Mouse (Mus musculus) myocyte (in vitro differentiated cells): ENCODE results near the gene Eln. TPM values are rescaled to one million over a fixed set of nuclear protein-coding genes. Genes with fewer than 3 reads are reported as not detected.

Experiments
- H3K27me3 ChIP-seq: one replicate; pipeline ENCODE4 v1.6.1; 2011; ENCODE audit not compliant: control insufficient read depth, insufficient read depth, insufficient read length
- H3K36me3 ChIP-seq: one replicate; pipeline ENCODE4 v1.6.1; 2011; ENCODE audit not compliant: control insufficient read depth, insufficient read depth
- H3K4me2 ChIP-seq: one replicate; pipeline ENCODE4 v1.6.1; 2011; ENCODE audit warnings: low read depth, control low read depth
- H3K4me3 ChIP-seq: one replicate; pipeline ENCODE4 v1.5.1; 2011; ENCODE audit warnings: mild to moderate bottlenecking, control low read depth, moderate library complexity
- H3K79me2 ChIP-seq: one replicate; pipeline ENCODE4 v1.6.1; 2011; ENCODE audit not compliant: control insufficient read depth, insufficient read depth
- H3ac ChIP-seq: one replicate; pipeline ENCODE4 v1.6.1; 2011; ENCODE audit not compliant: control insufficient read depth, insufficient read length
- CEBPB ChIP-seq: IDR thresholded peaks from 2 replicates; pipeline ENCODE4 v1.6.1; 2011; ENCODE audit warnings: mild to moderate bottlenecking, moderate library complexity; ENCODE audit not compliant: poor library complexity, insufficient read depth, severe bottlenecking
- E2F4 ChIP-seq: IDR thresholded peaks from one replicate; pipeline ENCODE4 v1.6.1; 2011; ENCODE audit warnings: mild to moderate bottlenecking, control low read depth, moderate library complexity; ENCODE audit not compliant: insufficient read depth
- MAX ChIP-seq: IDR thresholded peaks from one replicate; pipeline ENCODE4 v1.6.1; 2011; ENCODE audit warnings: low read depth, mild to moderate bottlenecking, control low read depth
- MYOD1 ChIP-seq, 3 experiments: IDR thresholded peaks; one replicate each; pipeline ENCODE4 v1.6.1; 2011; ENCODE audit warnings: control low read depth in 2 of 3, low read depth in 2 of 3, mild to moderate bottlenecking in 2 of 3, moderate library complexity in 1 of 3; ENCODE audit not compliant: insufficient read length in 2 of 3, control insufficient read depth in 1 of 3
- MYOG ChIP-seq, 3 experiments: IDR thresholded peaks; one replicate each; pipeline ENCODE4 v1.6.1; 2011; ENCODE audit warnings: control low read depth in 2 of 3, low read depth in 2 of 3, mild to moderate bottlenecking in 2 of 3; ENCODE audit not compliant: insufficient read length in 2 of 3, control insufficient read depth in 1 of 3, insufficient read depth in 1 of 3
- POLR2A ChIP-seq: IDR thresholded peaks from one replicate; pipeline ENCODE4 v1.6.1; 2011; ENCODE audit warnings: low read depth, mild to moderate bottlenecking, control low read depth, moderate library complexity; ENCODE audit not compliant: insufficient read length
- POLR2AphosphoS2 ChIP-seq: IDR thresholded peaks from one replicate; pipeline ENCODE4 v1.6.1; 2011; ENCODE audit warnings: low read depth, control low read depth; ENCODE audit not compliant: insufficient read length
- REST ChIP-seq: IDR thresholded peaks from one replicate; pipeline ENCODE4 v1.6.1; 2011; ENCODE audit warnings: mild to moderate bottlenecking, control low read depth, moderate library complexity; ENCODE audit not compliant: insufficient read depth, insufficient read length
- SRF ChIP-seq: IDR thresholded peaks from one replicate; pipeline ENCODE4 v1.6.1; 2011; ENCODE audit warnings: low read depth; ENCODE audit not compliant: control insufficient read depth, insufficient read length
- TCF12 ChIP-seq: IDR thresholded peaks from one replicate; pipeline ENCODE4 v1.6.1; 2011; ENCODE audit warnings: mild to moderate bottlenecking, control low read depth; ENCODE audit not compliant: poor library complexity, insufficient read depth, severe bottlenecking
- TCF3 ChIP-seq: IDR thresholded peaks from one replicate; pipeline ENCODE4 v1.6.1; 2011; ENCODE audit warnings: low read depth, control low read depth; ENCODE audit not compliant: insufficient read length
- USF1 ChIP-seq: IDR thresholded peaks from one replicate; pipeline ENCODE4 v1.6.1; 2011; ENCODE audit warnings: low read depth, mild to moderate bottlenecking, control low read depth, moderate library complexity
- polyA plus RNA-seq: library from polyadenylated mRNA; unstranded; fragments of >200 nt; fragmentation: generic; extraction: Trizol; gene quantifications from one replicate; pipeline ENCODE4 v1.2.1, GENCODE M21; 2012; ENCODE audit warnings: missing spikeins

The Eln gene
- polyA plus RNA-seq, 1 experiment: 0.02 TPM

- H3K27me3 ChIP-seq: peaks cover 39% of the 10 kb centered on the region
- no peaks in the 10 kb centered on the region for H3K79me2 ChIP-seq
- H3K36me3 ChIP-seq: no peaks in the 10 kb centered on the region
- no peak overlapping the region for H3K4me3 ChIP-seq
- no peak overlapping the region for H3ac ChIP-seq
- no peak overlapping the region for H3K4me2 ChIP-seq
- TF ChIP-seq POLR2A (no peak), REST (no peak), TCF12 (no peak), CEBPB (no peak), E2F4 (no peak), MAX (no peak), POLR2AphosphoS2 (no peak)
Measured at GRCm38 (mm10) chr5:134725299-134725698, 21.8 kb downstream of the Eln start.

GRCm38 (mm10) chr5:134720058-134720457 lies 27.1 kb downstream of the Eln start:
- H3ac ChIP-seq: no peak overlapping the region
- TF ChIP-seq POLR2A (no peak), MYOD1 (IDR thresholded peaks at IDR 0.05; ENCODE audit: control insufficient read depth in 1 of 3, insufficient read length in 2 of 3, low read depth in 2 of 3) (no peak), MAX (no peak), SRF (no peak), TCF3 (no peak), POLR2AphosphoS2 (no peak), CEBPB (no peak)
- no peak overlapping the region for H3K4me3 ChIP-seq
- peaks cover 48% of the 10 kb centered on the region for H3K27me3 ChIP-seq
- no peaks in the 10 kb centered on the region for H3K79me2 ChIP-seq
- H3K36me3 ChIP-seq: no peaks in the 10 kb centered on the region
- H3K4me2 ChIP-seq: no peak overlapping the region

- no peak overlapping the region for H3K4me3 ChIP-seq
- H3K36me3 ChIP-seq: no peaks in the 10 kb centered on the region
- no peak overlapping the region for H3ac ChIP-seq
- no peak for TF ChIP-seq CEBPB
- no peak for TF ChIP-seq SRF
- TF ChIP-seq MYOG (IDR thresholded peaks at IDR 0.05; ENCODE audit: control insufficient read depth in 1 of 3, insufficient read depth in 1 of 3, insufficient read length in 2 of 3, low read depth in 2 of 3): no peak
- no peak for TF ChIP-seq POLR2AphosphoS2
- no peak for TF ChIP-seq POLR2A
- TF ChIP-seq USF1: no peak
- H3K4me2 ChIP-seq: no peak overlapping the region
- H3K27me3 ChIP-seq: peaks cover 49% of the 10 kb centered on the region
- no peaks in the 10 kb centered on the region for H3K79me2 ChIP-seq
Measured at GRCm38 (mm10) chr5:134711076-134711475, 36.0 kb downstream of the Eln start.

GRCm38 (mm10) chr5:134709275-134709674 lies 37.8 kb downstream of the Eln start:
- Histone ChIP-seq H3K79me2 (no peaks in the 10 kb centered on the region), H3K4me2 (no peak overlapping the region), H3ac (no peak overlapping the region), H3K4me3 (no peak overlapping the region), H3K27me3 (peaks cover 42% of the 10 kb centered on the region), H3K36me3 (no peaks in the 10 kb centered on the region)
- TF ChIP-seq REST: no peak
- TF ChIP-seq TCF3: no peak
- TF ChIP-seq MYOG (IDR thresholded peaks at IDR 0.05; ENCODE audit: control insufficient read depth in 1 of 3, insufficient read depth in 1 of 3, insufficient read length in 2 of 3, low read depth in 2 of 3): no peak

GRCm38 (mm10) chr5:134704157-134704556 lies 43.0 kb downstream of the Eln start:
- no peak overlapping the region for H3K4me2 ChIP-seq
- TF ChIP-seq CEBPB (no peak), SRF (no peak), REST (no peak)
- no peaks in the 10 kb centered on the region for H3K36me3 ChIP-seq

GRCm38 (mm10) chr5:134695539-134695938 lies 51.6 kb downstream of the Eln start:
- H3K4me2 ChIP-seq: no peak overlapping the region
- no peak for TF ChIP-seq MAX
- TF ChIP-seq MYOD1 (IDR thresholded peaks at IDR 0.05; ENCODE audit: control insufficient read depth in 1 of 3, insufficient read length in 2 of 3, low read depth in 2 of 3): no peak
- TF ChIP-seq TCF3: no peak
- TF ChIP-seq USF1: no peak
- TF ChIP-seq SRF: no peak
- TF ChIP-seq TCF12: no peak
- no peak for TF ChIP-seq POLR2AphosphoS2
- no peak for TF ChIP-seq CEBPB
- no peak for TF ChIP-seq E2F4
- no peak for TF ChIP-seq MYOG (IDR thresholded peaks at IDR 0.05; ENCODE audit: control insufficient read depth in 1 of 3, insufficient read depth in 1 of 3, insufficient read length in 2 of 3, low read depth in 2 of 3)
- H3K4me3 ChIP-seq: no peak overlapping the region
- H3K79me2 ChIP-seq: no peaks in the 10 kb centered on the region
- H3K27me3 ChIP-seq: peaks cover 28% of the 10 kb centered on the region
- H3K36me3 ChIP-seq: no peaks in the 10 kb centered on the region
- H3ac ChIP-seq: no peak overlapping the region

More at GRCm38 (mm10) chr5:134704157-134704556, 43.0 kb downstream of the Eln start:
- H3K27me3 ChIP-seq: peaks cover 38% of the 10 kb centered on the region
- no peak overlapping the region for H3K4me3 ChIP-seq
- H3ac ChIP-seq: no peak overlapping the region
- H3K79me2 ChIP-seq: no peaks in the 10 kb centered on the region
